Mouse (Mus musculus): Measurements from ENCODE around the gene Pccb. TPM values are rescaled to one million over a fixed set of nuclear protein-coding genes. Genes with fewer than 3 reads are reported as not detected.
A peak's percentile ranks its signal among the peaks of the same experiment; 100 is the strongest.

Pccb gene
- polyA plus RNA-seq, 1 experiment from 2014 or later, result 20.3 TPM

GRCm38 (mm10) chr9:101073041-101073986, 38.6 kb upstream of the Pccb start:
- Histone ChIP-seq H3K4me3 (peak overlapping the region; percentile 88), H3K4me1 (peaks cover 24% of the 10 kb centered on the region), H3K27me3 (replicated peaks) (no peaks in the 10 kb centered on the region), H3K9me3 (no peaks in the 10 kb centered on the region), H3K27ac (replicated peaks) (peak overlapping the region; percentile 100), H3K4me2 (peak overlapping the region; percentile 82), H3K36me3 (0 out of 2 replicates have a peak, but pooled peaks cover 3% of the 10 kb centered on the region), H3K9ac (peak overlapping the region; percentile 100)
- WGBS, result 1% methylated on average over 64 of the region's 65 CpGs
- ATAC-seq (ENCODE audit: extremely low read depth, insufficient number of reproducible peaks, low FRiP score, low TSS enrichment), result peak; percentile 89

DNA sequence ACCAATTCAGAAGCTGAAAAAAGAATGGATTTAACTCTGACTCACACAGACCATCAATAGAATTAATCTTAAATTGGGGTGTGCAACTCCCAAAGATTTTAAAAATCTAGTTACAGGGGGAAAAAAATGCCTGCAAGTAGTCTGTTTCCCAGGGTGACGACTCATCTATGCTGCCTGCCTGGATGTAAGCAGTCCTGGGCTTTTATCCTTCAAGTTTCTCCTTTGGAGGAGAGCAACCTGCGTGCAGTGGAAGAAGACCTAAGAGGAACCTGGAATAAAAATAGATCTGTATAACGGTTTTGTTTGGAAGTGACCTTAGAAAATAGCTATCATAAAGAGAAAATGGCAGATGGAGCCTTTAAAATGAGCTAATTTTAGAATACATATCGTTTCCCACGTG, 37.8 kb upstream of the Pccb start:
- H3K4me2 ChIP-seq, result peak overlapping the region; percentile 82
- WGBS, result 24% methylated on average over 5 of the region's 5 CpGs
- H3K9ac ChIP-seq, result peak overlapping the region; percentile 88; the same call in 1 of the 2 replicates
- H3K36me3 ChIP-seq, result 0 out of 2 replicates have a peak, but pooled peaks cover 2% of the 10 kb centered on the region
- H3K4me1 ChIP-seq, result peaks cover 17% of the 10 kb centered on the region
- H3K4me3 ChIP-seq, result peak overlapping the region; percentile 88
- ATAC-seq (ENCODE audit: extremely low read depth, insufficient number of reproducible peaks, low FRiP score, low TSS enrichment), result no peak
- H3K27ac ChIP-seq (replicated peaks), result peak overlapping the region; percentile 43; the same call in 1 of the 2 replicates
- no peaks in the 10 kb centered on the region for H3K27me3 ChIP-seq (replicated peaks)
- no peaks in the 10 kb centered on the region for H3K9me3 ChIP-seq

- no peaks in the 10 kb centered on the region for H3K9me3 ChIP-seq
- 97% methylated on average over 3 of the region's 3 CpGs for WGBS
- H3K4me2 ChIP-seq, result no peak overlapping the region
- H3K4me1 ChIP-seq, result peaks cover 10% of the 10 kb centered on the region
- ATAC-seq (ENCODE audit: extremely low read depth, insufficient number of reproducible peaks, low FRiP score, low TSS enrichment), result no peak
- no peak overlapping the region for H3K9ac ChIP-seq
- no peak overlapping the region for H3K27ac ChIP-seq (replicated peaks)
- no peaks in the 10 kb centered on the region for H3K36me3 ChIP-seq
- H3K4me3 ChIP-seq, result no peak overlapping the region
- no peaks in the 10 kb centered on the region for H3K27me3 ChIP-seq (replicated peaks)
Observed at GRCm38 (mm10) chr9:101069781-101070180, 35.1 kb upstream of the Pccb start.

- WGBS, result 88% methylated on average over 3 of the region's 3 CpGs
- Histone ChIP-seq H3K4me3 (no peak overlapping the region), H3K4me2 (no peak overlapping the region), H3K4me1 (no peaks in the 10 kb centered on the region), H3K36me3 (no peaks in the 10 kb centered on the region), H3K27ac (replicated peaks) (no peak overlapping the region), H3K9ac (no peak overlapping the region), H3K9me3 (no peaks in the 10 kb centered on the region), H3K27me3 (replicated peaks) (no peaks in the 10 kb centered on the region)
- no peak for ATAC-seq (ENCODE audit: extremely low read depth, insufficient number of reproducible peaks, low FRiP score, low TSS enrichment)
Observed at GRCm38 (mm10) chr9:101065076-101065602, 30.4 kb upstream of the Pccb start.

DNA sequence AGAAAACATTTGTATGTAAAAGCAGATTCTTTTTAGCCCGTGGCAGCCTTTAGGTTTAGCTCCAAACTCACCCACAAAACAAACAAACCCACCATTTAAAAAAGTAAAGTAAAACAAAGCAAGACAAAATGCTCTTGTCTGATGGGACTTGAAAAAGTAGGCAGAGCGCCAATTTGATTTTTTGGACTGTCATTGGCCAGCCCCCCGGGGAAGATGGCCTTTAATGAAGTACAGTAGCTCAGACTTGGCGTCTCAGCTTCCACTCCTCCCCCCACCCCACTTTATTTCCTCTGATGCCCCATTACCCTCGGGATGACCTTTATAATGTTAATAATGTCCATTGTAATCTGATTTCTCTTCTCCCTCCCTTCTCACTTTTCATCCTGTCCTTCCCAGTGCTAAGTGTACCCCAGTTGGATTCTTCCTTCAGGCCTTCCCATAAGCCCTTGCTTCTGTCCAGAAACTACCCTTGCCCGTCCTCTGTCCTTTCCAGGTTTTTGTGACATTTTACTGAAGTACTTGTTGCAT, 27.6 kb upstream of the Pccb start:
- H3K9me3 ChIP-seq, result no peaks in the 10 kb centered on the region
- H3K4me1 ChIP-seq, result no peaks in the 10 kb centered on the region
- ATAC-seq (ENCODE audit: extremely low read depth, insufficient number of reproducible peaks, low FRiP score, low TSS enrichment), result no peak
- H3K27ac ChIP-seq (replicated peaks), result no peak overlapping the region
- no peaks in the 10 kb centered on the region for H3K36me3 ChIP-seq
- no peak overlapping the region for H3K4me2 ChIP-seq
- 71% methylated on average over 6 of the region's 6 CpGs for WGBS
- H3K9ac ChIP-seq, result no peak overlapping the region
- no peaks in the 10 kb centered on the region for H3K27me3 ChIP-seq (replicated peaks)
- no peak overlapping the region for H3K4me3 ChIP-seq

DNA sequence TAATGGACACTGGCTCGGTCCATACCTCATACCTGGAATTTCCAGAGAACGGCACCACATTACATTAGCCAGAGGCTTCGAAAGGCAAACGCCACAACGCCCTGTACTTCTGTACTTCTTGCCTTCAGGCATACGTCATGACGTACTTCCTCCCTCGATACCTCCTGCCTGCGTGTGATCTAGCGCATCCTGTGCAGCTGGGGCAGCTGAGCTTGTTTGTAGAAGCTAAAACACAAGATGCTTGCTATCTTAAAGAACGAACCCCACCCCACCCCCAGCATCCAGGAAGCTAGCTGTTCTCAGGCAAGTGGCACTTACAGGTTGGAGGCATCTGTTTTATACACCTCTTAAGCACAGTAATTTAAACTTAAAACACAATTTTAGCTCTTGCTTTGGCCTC, 26.3 kb upstream of the Pccb start:
- H3K27ac ChIP-seq (replicated peaks), result no peak overlapping the region
- no peak overlapping the region for H3K4me2 ChIP-seq
- H3K9me3 ChIP-seq, result no peaks in the 10 kb centered on the region
- no peak overlapping the region for H3K4me3 ChIP-seq
- H3K36me3 ChIP-seq, result no peaks in the 10 kb centered on the region
- H3K9ac ChIP-seq, result no peak overlapping the region
- WGBS, result 68% methylated on average over 11 of the region's 11 CpGs
- no peaks in the 10 kb centered on the region for H3K4me1 ChIP-seq
- no peak for ATAC-seq (ENCODE audit: extremely low read depth, insufficient number of reproducible peaks, low FRiP score, low TSS enrichment)
- H3K27me3 ChIP-seq (replicated peaks), result no peaks in the 10 kb centered on the region

GRCm38 (mm10) chr9:101057156-101057555, 22.5 kb upstream of the Pccb start:
- Histone ChIP-seq H3K4me2 (no peak overlapping the region), H3K4me3 (no peak overlapping the region), H3K9me3 (no peaks in the 10 kb centered on the region), H3K36me3 (no peaks in the 10 kb centered on the region), H3K27ac (replicated peaks) (no peak overlapping the region), H3K9ac (no peak overlapping the region), H3K4me1 (no peaks in the 10 kb centered on the region), H3K27me3 (replicated peaks) (no peaks in the 10 kb centered on the region)
- ATAC-seq (ENCODE audit: extremely low read depth, insufficient number of reproducible peaks, low FRiP score, low TSS enrichment), result no peak
- WGBS, result 89% methylated on average over 4 of the region's 4 CpGs

- no peak overlapping the region for H3K4me3 ChIP-seq
- no peak for ATAC-seq (ENCODE audit: extremely low read depth, insufficient number of reproducible peaks, low FRiP score, low TSS enrichment)
Observed at GRCm38 (mm10) chr9:101053279-101053678, 18.6 kb upstream of the Pccb start.

GRCm38 (mm10) chr9:101052691-101053090, 18.0 kb upstream of the Pccb start:
- WGBS, result 64% methylated on average over 6 of the region's 6 CpGs
- Histone ChIP-seq H3K36me3 (no peaks in the 10 kb centered on the region), H3K4me1 (no peaks in the 10 kb centered on the region), H3K9ac (no peak overlapping the region), H3K27ac (replicated peaks) (no peak overlapping the region), H3K4me3 (no peak overlapping the region), H3K4me2 (no peak overlapping the region), H3K27me3 (replicated peaks) (no peaks in the 10 kb centered on the region), H3K9me3 (no peaks in the 10 kb centered on the region)
- no peak for ATAC-seq (ENCODE audit: extremely low read depth, insufficient number of reproducible peaks, low FRiP score, low TSS enrichment)

More at GRCm38 (mm10) chr9:101053279-101053678, 18.6 kb upstream of the Pccb start:
- Histone ChIP-seq H3K27me3 (replicated peaks) (no peaks in the 10 kb centered on the region), H3K9me3 (no peaks in the 10 kb centered on the region), H3K4me2 (no peak overlapping the region), H3K36me3 (no peaks in the 10 kb centered on the region), H3K4me1 (no peaks in the 10 kb centered on the region), H3K9ac (no peak overlapping the region), H3K27ac (replicated peaks) (no peak overlapping the region)
- WGBS, result 65% methylated on average over 14 of the region's 14 CpGs

- H3K4me1 ChIP-seq, result no peaks in the 10 kb centered on the region
- no peak overlapping the region for H3K27ac ChIP-seq (replicated peaks)
- H3K9me3 ChIP-seq, result no peaks in the 10 kb centered on the region
- ATAC-seq (ENCODE audit: extremely low read depth, insufficient number of reproducible peaks, low FRiP score, low TSS enrichment), result no peak
- no peak overlapping the region for H3K4me2 ChIP-seq
- no peak overlapping the region for H3K9ac ChIP-seq
- no peaks in the 10 kb centered on the region for H3K36me3 ChIP-seq
- H3K27me3 ChIP-seq (replicated peaks), result no peaks in the 10 kb centered on the region
- no peak overlapping the region for H3K4me3 ChIP-seq
- 85% methylated on average over 3 of the region's 3 CpGs for WGBS
Observed at GRCm38 (mm10) chr9:101052007-101052406, 17.3 kb upstream of the Pccb start.

DNA sequence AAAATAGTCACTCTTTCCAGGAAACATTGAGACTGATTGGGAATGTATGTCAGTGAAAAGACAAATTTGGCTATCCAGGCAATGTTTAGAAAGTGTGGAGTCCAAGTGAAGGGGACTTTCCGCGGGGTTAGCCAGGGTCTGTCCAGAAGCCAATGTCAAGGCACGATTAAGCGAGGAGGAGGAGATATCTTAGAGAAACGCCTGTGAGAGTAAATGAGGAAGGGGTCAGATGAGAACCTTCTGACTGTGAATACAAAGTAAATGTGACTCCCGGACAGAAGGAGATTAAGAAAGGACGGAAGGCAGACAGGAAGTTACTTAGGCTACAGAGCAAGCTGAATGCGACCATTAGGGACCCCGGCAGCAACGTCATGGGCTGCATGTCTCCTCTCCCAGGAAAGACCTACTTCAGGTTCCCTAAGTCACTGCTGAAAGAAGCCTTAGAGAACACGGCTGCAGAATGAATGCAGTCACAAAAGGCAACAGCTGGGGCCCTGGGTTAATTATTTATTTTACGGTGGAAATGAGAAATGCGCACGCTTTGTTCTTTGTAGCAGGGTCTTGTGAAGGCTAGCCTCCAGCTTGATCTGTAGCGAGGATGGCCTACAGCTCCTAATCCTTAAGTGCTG, 11.1 kb upstream of the Pccb start:
- ATAC-seq (ENCODE audit: extremely low read depth, insufficient number of reproducible peaks, low FRiP score, low TSS enrichment), result no peak
- WGBS, result 56% methylated on average over 15 of the region's 15 CpGs
- Histone ChIP-seq H3K27ac (replicated peaks) (no peak overlapping the region), H3K9me3 (no peaks in the 10 kb centered on the region), H3K4me2 (no peak overlapping the region), H3K4me3 (no peak overlapping the region), H3K4me1 (no peaks in the 10 kb centered on the region), H3K36me3 (no peaks in the 10 kb centered on the region), H3K27me3 (replicated peaks) (no peaks in the 10 kb centered on the region), H3K9ac (no peak overlapping the region)
